Mouse (Mus musculus): Measurements from ENCODE around the gene Sfmbt1. TPM values are rescaled to one million over a fixed set of nuclear protein-coding genes. Genes with fewer than 3 reads are reported as not detected.
A peak's percentile ranks its signal among the peaks of the same experiment; 100 is the strongest.

Sfmbt1 gene
- total RNA-seq, 1 experiment from 2014 or later = 6.9 TPM

DNA sequence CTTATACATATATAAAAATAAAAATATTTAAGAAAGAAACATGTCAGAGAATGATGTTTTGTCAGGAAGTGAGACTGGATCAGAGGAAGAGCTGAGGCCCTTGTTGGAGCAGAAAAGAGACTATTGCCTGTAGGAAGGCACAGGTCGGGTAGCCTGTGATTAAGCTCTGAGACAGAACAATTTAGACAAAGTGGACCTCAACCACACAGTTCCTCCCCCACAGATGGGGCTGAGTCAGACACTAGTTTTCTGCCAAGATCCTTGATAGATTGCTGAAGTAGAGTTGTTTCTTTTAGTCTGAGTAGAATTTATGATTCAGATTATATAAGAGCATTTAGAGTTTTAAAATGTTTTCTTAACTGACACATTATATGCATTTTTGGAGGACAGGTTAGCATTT lies 74.8 kb downstream of the Sfmbt1 start:
- no peak for ATAC-seq (replicated peaks; ENCODE audit: insufficient number of reproducible peaks, low FRiP score, low TSS enrichment, poor library complexity, severe bottlenecking)

DNA sequence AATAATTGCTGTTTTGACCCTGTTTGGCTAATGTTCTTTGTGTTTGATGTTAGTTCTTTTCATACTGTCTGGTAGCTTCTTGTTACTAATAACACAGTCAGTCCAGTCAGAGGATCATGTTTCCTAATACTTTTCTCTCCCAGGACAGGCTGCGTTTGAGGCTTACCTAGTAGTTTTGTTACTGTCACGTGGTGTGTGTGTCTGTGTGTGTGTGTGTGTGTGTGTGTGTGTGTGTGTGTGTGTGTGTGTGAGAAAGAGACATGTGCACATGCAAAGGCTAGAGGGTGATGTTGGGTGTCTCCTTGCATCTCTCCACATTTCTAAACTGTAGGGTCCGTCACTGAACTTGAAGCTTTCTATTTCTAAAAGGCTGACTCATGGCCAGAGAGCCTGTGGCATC lies 78.2 kb downstream of the Sfmbt1 start:
- no peak for ATAC-seq (replicated peaks; ENCODE audit: insufficient number of reproducible peaks, low FRiP score, low TSS enrichment, poor library complexity, severe bottlenecking)

DNA sequence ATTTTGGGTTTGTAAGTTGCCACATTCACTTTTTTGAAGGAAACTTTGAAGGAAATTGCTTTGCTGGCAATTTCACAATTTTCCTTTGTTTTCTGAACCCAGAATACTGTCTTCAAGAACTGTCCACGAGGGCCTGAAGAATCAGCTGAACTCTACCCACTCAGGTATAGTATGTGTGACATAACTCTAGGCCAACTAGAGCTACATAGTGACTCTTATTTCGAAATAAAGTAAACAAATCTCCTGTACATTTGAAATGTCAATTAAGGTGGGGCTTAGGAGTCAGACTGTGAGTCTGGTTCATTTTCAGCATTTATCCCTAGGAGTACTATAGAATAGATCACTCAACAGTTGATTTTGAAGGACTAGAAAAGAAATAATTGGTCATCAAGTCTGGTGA lies 87.1 kb downstream of the Sfmbt1 start:
- ATAC-seq (replicated peaks; ENCODE audit: insufficient number of reproducible peaks, low FRiP score, low TSS enrichment, poor library complexity, severe bottlenecking) = no peak

DNA sequence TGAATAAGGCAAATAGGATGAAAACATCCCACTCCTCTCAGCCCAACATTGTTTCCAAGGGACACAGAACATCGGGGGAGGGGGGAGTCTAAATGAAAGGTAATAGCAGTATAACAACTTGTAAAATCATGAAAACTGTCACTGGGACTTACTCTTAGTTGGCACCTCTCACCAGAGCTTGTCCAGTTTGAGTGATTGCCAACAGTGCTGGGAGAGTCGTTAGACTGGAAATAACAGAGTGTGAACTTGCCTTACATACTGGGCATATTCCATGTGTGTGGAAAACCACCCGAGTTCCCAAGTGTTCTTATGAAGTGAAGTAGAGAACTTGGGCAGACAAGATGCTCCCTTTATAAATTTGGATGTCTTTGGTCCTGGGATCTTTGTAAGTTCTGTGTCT lies 106.5 kb downstream of the Sfmbt1 start:
- ATAC-seq (replicated peaks; ENCODE audit: insufficient number of reproducible peaks, low FRiP score, low TSS enrichment, poor library complexity, severe bottlenecking) = no peak

DNA sequence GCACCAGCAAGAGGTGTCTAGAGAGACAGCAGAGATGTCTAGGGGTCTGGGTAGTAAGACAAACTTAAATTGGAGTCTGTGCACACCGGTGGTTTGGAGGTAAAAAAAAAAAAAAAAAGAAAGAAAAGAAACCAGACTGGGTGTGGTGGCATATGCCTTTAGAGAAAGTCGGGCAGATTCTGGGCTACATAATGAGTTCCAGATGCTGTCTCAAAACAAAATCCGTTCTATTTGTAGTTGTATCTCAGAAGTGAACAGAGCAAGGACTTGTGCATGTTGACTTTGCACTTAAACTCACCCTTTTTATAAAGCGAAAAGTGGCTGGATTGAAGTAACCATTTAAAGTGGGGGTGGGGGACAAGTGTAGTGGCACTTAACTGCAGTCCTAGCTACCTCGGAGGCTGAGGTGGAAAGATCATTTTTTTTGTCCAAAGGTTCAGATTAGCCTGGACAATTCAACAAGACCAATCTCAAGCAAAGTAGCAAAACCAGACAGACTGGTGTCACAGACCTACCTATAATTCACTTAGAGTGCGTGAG lies 109.9 kb downstream of the Sfmbt1 start:
- no peak for ATAC-seq (replicated peaks; ENCODE audit: insufficient number of reproducible peaks, low FRiP score, low TSS enrichment, poor library complexity, severe bottlenecking)

DNA sequence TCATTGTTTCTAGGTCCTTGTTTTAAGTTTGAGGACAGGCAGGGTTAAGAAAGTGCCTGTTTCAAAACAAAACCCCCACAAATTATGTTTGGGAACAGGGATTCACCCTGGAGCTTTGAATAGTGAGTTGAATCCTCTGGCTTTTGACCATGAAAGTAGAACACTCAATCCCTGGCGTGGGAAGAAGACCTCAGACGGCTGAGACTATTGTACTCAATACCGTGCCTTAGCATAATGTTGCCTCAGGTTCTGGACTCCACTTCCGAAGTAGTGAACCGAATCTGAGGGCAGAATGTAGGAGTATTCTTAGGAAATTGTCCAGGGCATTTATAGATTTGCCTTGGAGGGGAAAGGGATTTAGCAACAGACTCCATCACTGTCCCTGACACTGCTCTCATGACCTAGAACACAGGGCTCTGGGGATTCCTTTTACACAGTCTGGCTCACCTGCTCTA lies 110.4 kb downstream of the Sfmbt1 start:
- no peak for ATAC-seq (replicated peaks; ENCODE audit: insufficient number of reproducible peaks, low FRiP score, low TSS enrichment, poor library complexity, severe bottlenecking)

DNA sequence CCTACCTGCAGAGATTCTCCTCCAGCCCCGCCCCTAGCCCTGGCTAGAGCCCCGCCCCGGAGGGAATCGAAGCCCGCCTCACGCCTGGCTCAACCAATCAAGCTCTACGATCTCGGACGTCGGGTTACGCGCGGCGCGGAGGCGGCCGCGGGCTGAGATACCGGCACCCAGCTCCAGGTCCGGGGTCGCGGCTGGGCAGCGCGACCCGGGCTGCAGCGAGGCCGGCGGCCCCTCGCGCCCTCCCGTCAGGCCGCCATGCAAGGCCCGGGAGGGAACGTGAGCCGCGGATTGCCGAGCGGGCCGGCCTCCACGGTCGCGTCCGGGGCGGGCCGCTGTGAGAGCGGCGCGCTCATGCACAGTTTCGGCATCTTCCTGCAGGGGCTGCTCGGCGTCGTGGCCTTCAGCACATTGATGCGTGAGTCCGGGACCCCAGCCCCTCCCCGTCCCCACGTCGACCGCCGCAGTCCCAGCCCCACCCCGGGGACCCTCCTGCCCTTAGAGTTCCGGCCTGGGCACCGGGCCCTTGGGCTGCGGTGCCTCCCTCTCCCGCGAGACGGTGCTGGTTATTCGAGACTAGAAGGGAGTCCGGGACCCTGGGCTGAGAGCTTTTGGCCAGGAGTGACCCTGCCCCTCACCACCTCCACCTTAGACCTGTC lies 111.0 kb downstream of the Sfmbt1 start, which contains the start of gene Tmem110:
Gene Tmem110, plus strand, starts transcription at position 115 of the 656 bp plus-strand sequence.
- ATAC-seq (replicated peaks; ENCODE audit: insufficient number of reproducible peaks, low FRiP score, low TSS enrichment, poor library complexity, severe bottlenecking) = peak; percentile 76

DNA sequence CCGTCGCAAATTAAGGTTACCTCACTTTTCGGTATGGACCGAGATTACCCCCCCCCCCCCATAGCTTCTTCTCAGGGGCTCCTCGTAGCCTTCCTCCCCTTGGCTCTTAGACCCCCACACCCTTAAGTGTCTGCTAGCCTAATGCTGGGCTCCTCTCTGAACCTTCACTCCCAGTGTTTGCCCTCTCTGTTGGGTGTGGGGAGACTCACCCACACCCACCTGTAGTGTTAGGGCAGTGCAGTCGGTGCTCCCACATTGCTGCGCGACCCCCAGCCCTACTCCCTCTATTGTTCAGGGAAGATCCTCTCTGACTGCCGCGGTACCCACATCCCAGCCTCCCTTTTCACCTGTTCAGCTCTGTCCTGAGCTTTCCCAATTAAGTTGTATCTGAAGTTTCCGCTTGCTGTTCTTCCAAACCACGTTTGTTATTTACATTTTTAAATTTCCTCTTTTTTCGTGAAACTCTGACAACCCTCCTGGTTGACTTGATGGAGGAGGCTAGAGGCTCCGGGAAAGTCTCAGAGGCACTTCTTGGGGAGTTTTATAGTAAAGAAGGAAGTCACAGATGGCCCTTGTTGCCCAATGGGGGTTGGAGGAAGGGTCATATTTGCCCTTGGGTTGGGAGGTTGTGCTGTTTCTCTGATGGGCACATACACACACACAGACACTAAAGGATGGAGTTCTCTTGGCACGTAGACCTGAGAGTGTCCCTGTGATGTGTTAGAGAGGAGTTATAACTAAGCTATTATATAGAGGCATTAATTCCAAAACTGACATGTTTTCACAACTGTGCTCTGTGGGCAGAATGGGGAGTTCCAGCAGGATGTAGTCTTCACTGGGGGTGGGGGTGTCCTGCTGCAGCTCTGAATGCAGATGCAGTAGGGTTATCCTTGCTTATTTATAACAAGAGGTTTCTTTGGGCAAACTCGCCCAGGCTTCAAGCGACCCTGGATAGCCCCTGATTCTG lies 111.8 kb downstream of the Sfmbt1 start:
- ATAC-seq (replicated peaks; ENCODE audit: insufficient number of reproducible peaks, low FRiP score, low TSS enrichment, poor library complexity, severe bottlenecking) = peak; percentile 44; the same call in 1 of the 2 replicates

DNA sequence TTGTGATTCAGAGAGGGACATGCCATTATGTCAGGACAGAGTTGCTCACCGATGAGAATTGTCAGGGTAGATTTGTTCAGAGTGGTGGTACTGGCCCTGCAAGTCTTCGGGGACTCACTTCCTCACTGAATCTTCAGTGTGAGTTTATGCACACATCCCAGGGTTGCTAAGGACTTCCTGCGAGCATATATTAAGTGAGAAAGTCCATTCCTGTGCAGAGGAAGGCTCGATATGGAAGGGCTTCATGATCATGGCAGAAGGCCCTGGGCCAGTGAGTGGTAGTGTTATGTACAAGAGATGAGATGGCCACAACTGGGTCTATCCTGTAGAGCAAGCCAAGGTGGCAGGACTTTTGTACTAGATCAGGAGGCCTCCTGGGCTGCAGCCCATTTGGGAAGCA lies 112.8 kb downstream of the Sfmbt1 start:
- no peak for ATAC-seq (replicated peaks; ENCODE audit: insufficient number of reproducible peaks, low FRiP score, low TSS enrichment, poor library complexity, severe bottlenecking)

DNA sequence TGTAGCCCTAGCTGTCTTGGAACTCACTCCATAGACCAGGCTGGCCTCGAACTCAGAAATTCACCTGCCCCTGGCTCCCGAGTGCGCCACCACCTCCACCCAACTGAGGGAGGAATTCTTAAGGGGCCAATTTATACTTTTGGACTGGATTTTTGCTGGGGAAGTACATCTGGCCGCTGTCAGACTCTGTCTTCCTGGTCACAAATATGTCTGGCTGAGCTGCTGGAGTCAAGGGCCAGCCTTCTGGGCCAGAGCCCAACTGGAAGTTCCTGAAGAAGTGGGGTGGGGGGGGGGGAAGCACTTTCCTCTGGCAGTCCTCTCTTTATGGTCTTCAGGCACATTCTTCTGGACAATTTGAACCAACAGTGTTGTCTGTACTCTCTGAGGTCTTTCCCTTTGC lies 113.4 kb downstream of the Sfmbt1 start:
- no peak for ATAC-seq (replicated peaks; ENCODE audit: insufficient number of reproducible peaks, low FRiP score, low TSS enrichment, poor library complexity, severe bottlenecking)

DNA sequence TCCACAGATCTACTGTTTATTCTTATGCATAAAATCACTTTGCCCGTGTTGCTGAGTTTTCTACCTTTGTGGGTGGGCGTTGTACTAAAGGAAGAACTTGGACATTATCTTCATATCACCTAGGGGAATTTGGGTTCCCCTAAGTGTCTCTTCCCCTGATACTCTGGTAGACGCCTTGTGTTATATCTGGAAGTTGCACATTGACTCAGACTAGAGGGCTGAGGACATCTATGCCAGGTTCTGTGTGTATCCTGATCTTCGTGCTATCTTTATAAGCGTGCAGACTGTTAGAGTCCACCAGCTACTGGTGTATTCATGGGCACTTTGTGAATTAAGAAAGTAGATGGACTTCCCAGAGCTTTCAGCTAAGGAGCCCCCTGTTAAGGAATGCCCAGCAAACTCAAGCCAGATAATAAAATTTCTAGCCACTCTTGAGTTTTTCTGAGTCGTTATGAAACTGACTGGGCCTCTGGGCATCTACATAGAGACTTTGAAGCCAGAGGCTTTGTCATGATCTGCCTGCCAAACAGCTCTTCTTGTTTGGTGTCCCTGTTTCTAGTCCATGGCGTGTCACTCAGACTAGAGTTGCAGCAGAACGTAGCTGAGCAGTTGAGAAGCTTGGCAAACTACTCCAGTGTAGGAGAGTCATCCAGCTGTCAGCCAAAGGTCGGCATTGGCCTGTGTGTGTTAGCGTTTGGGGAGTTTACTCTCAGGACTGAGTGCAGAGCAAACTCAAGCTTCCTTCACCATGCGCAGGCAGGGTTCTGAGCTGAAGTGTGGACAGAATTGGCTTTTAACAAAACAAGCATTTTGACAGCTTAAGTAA lies 114.2 kb downstream of the Sfmbt1 start:
- ATAC-seq (replicated peaks; ENCODE audit: insufficient number of reproducible peaks, low FRiP score, low TSS enrichment, poor library complexity, severe bottlenecking) = no peak

DNA sequence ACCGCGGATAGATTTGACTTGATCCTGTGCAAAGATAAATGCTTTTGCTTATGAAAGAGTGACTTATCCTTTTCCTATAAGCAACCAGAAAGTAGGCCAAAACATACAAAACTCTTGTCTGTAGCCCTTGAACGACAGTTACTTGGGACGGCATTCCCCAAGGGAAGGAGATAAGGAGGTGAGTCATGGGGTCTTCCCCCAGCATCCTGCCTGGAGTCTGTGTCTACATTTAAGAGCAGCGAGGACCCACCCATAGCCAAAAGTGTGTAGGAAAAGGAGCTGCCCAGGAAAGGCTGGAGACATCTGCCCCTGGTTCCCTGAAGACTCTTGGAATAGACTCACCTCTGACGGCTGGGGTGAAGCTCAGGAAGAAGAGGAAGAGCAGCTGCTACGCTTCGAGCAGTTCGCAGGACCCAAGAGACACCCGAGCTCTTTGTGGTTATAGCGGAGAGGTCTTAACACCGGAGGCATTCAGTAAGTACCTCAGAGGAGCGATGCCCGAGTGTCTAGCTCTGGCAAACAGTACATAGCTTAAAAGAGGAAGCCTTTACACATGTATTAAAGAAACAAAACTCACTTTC lies 122.9 kb downstream of the Sfmbt1 start:
- ATAC-seq (replicated peaks; ENCODE audit: insufficient number of reproducible peaks, low FRiP score, low TSS enrichment, poor library complexity, severe bottlenecking) = no peak

DNA sequence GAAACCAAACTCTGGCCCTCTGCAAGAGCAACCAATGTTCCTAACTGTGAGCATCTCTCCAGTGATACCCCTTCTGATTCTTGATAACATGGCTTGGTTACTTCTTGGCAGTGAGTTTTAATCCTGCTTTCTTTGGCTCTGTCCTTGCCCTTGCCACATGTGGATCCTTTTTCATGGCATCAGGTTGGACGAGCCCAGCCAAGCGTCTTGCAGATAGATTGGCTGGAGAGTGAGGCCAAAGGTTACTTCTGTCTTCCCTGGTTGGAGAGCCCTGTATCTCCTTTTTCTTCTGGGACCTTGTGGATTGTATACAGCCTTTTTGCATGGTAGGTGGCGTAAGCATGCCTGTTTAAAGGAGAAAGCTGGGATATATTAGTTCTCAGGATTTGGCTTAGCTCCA lies 129.1 kb downstream of the Sfmbt1 start:
- no peak for ATAC-seq (replicated peaks; ENCODE audit: insufficient number of reproducible peaks, low FRiP score, low TSS enrichment, poor library complexity, severe bottlenecking)

DNA sequence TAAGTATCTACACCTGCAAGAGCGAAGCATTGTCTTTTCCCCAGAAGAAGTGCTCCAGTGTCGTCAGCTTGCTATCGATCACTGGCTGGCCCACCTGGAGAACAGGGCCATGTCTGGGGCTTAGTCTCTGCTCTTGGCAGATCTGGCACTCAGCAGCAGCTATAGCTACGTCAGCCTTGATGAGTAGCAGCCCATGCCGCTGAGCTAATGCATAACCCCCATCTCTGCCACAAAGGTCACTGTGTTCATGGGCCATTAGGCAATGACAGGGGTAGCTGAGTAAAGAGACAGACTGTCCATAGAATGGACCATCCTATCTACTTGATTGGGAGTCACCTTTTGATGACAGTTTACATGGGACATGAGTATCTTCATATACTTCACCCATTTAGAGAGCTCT lies 135.9 kb downstream of the Sfmbt1 start:
- no peak for ATAC-seq (replicated peaks; ENCODE audit: insufficient number of reproducible peaks, low FRiP score, low TSS enrichment, poor library complexity, severe bottlenecking)

DNA sequence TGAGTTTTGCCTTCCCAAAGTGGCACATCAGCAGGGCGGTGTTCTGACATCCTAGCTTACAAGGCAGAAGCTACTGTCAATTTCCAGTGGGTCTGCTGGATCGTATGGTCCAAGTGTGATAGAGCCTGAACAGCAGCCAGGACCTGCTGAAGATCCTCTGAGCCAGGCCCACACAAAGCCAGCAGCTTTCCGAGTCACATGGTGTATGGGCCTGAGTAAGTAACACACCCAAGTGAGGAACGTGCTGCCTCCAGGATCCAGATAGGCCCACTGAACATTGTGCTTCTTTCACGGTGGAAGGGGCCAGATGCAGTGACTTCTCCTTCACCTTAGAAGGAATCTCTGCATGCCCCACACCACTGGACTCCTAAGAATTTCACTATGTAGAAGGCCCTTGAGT lies 137.7 kb downstream of the Sfmbt1 start:
- no peak for ATAC-seq (replicated peaks; ENCODE audit: insufficient number of reproducible peaks, low FRiP score, low TSS enrichment, poor library complexity, severe bottlenecking)

DNA sequence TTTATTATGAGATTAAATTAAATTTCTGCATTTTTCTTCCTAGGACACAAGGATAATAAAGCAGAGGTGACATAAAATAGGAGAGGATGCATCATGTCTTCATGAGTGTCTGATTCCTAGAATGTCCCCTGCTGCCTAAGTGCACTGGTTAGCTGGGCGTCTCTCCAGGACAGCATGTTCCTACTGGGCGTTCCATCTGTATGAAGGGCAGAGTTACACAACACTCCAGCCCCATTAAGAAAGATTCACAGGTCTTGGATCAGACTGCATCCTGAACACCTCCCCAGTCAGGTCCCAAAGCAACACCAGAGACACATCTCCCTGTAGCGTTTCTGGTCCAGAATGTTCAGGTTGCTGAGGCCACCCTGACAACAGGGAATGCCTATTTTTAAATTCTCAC lies 140.7 kb downstream of the Sfmbt1 start:
- ATAC-seq (replicated peaks; ENCODE audit: insufficient number of reproducible peaks, low FRiP score, low TSS enrichment, poor library complexity, severe bottlenecking) = no peak

DNA sequence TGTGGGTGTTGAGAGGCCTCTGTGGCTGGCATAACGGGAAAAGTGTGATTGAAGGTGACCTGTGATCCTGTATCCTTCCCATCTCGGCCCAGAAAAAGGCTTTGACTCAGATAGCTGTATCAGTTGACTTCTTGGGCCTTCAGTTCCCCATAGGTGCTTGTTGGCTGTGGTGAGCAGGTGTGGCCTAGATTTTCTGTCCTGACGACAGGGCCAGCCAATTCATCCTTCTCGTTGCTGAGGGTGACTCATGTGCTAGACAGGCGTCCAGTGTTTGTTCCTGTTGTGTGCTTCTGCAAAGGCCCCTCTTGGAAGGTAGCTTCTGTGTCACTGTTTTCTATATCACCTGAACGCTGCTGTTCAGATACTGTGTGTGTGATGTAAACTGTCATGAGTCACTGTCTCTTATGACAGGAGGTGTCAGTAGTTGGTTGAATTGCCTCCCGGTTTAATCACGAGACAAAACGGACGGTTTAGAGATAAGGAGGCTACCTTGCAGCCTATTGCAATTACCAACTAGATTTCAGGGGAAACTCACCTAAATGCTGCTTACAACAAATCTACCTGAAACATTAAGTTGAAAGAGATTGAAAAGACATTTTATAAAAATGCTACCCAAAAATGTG lies 142.3 kb downstream of the Sfmbt1 start:
- no peak for ATAC-seq (replicated peaks; ENCODE audit: insufficient number of reproducible peaks, low FRiP score, low TSS enrichment, poor library complexity, severe bottlenecking)

DNA sequence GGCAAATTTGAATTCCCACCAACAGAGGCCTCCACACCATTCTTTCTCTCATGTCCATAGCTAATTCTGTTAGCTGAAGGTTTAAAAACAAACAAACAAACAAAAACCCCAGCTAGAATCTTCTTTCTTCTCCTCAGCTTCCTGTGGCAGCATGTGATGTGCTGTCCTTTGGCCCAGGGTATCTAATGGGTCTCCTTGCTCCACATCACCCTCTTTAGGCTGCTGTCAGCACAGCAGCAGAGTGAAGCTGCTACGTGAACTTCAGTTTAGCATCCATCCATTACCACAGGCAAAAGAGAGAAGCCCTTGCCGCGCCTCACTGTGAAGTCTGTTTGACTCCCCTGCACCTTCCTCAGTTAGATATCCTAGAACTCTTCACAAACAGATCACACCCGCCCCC lies 143.3 kb downstream of the Sfmbt1 start:
- no peak for ATAC-seq (replicated peaks; ENCODE audit: insufficient number of reproducible peaks, low FRiP score, low TSS enrichment, poor library complexity, severe bottlenecking)

Data from monocyte, adult 5-6 weeks (primary cell).